Mouse (Mus musculus): Measurements from ENCODE around the gene Pla2g2e. TPM values are rescaled to one million over a fixed set of nuclear protein-coding genes. Genes with fewer than 3 reads are reported as not detected.
A peak's percentile ranks its signal among the peaks of the same experiment; 100 is the strongest.

Gene Pla2g2e
- polyA plus RNA-seq, 1 experiment: 0.82 TPM

- Histone ChIP-seq H3K36me3 (replicated peaks; ENCODE audit: low read length) (peaks cover 83% of the 10 kb centered on the region), H3K4me1 (peaks cover 3% of the 10 kb centered on the region; the same call in 1 of the 2 replicates), H3K4me3 (replicated peaks) (no peak overlapping the region), H3K9me3 (no peaks in the 10 kb centered on the region), H3K27me3 (replicated peaks) (no peaks in the 10 kb centered on the region)
- TF ChIP-seq FLI1 (IDR thresholded peaks at IDR 0.05; ENCODE audit: low read length): no peak
- TF ChIP-seq GATA1 (IDR thresholded peaks at IDR 0.05; ENCODE audit: borderline replicate concordance, low read length): no peak
These were observed 28.0 kb downstream of the Pla2g2e start for GRCm38 (mm10) chr4:138905624-138906337.

- no peak for TF ChIP-seq GATA1 (IDR thresholded peaks at IDR 0.05; ENCODE audit: borderline replicate concordance, low read length)
- no peak for TF ChIP-seq FLI1 (IDR thresholded peaks at IDR 0.05; ENCODE audit: low read length)
- peaks cover 25% of the 10 kb centered on the region for H3K4me1 ChIP-seq
- peak overlapping the region; percentile 97 for H3K4me3 ChIP-seq (replicated peaks)
These were observed 35.5 kb downstream of the Pla2g2e start for GRCm38 (mm10) chr4:138913141-138913787.

GRCm38 (mm10) chr4:138913797-138914196, 36.1 kb downstream of the Pla2g2e start, which contains the start of gene Otud3:
Gene Otud3, minus strand, starts transcription at chr4:138913945.
- Histone ChIP-seq H3K4me3 (replicated peaks) (peak within 1 kb of the TSS; percentile 97), H3K36me3 (replicated peaks; ENCODE audit: low read length) (peaks cover 17% of the 10 kb centered on the region), H3K9me3 (peaks cover 20% of the 10 kb centered on the region), H3K4me1 (peaks cover 25% of the 10 kb centered on the region), H3K27me3 (replicated peaks) (peaks cover 14% of the 10 kb centered on the region)
- TF ChIP-seq FLI1 (IDR thresholded peaks at IDR 0.05; ENCODE audit: low read length) (no peak), GATA1 (IDR thresholded peaks at IDR 0.05; ENCODE audit: borderline replicate concordance, low read length) (no peak)

More at GRCm38 (mm10) chr4:138913141-138913787, 35.5 kb downstream of the Pla2g2e start:
- Histone ChIP-seq H3K36me3 (replicated peaks; ENCODE audit: low read length) (peaks cover 19% of the 10 kb centered on the region), H3K27me3 (replicated peaks) (peaks cover 12% of the 10 kb centered on the region), H3K9me3 (peaks cover 18% of the 10 kb centered on the region)

- H3K36me3 ChIP-seq (replicated peaks; ENCODE audit: low read length): no peaks in the 10 kb centered on the region
- peaks cover 20% of the 10 kb centered on the region for H3K9me3 ChIP-seq
- H3K4me1 ChIP-seq: peaks cover 17% of the 10 kb centered on the region
- H3K4me3 ChIP-seq (replicated peaks): no peak overlapping the region
- H3K27me3 ChIP-seq (replicated peaks): peaks cover 25% of the 10 kb centered on the region
- TF ChIP-seq FLI1 (IDR thresholded peaks at IDR 0.05; ENCODE audit: low read length): no peak
- no peak for TF ChIP-seq GATA1 (IDR thresholded peaks at IDR 0.05; ENCODE audit: borderline replicate concordance, low read length)
These were observed 39.5 kb downstream of the Pla2g2e start for GRCm38 (mm10) chr4:138917282-138917681.

- H3K4me1 ChIP-seq: peaks cover 6% of the 10 kb centered on the region
These were observed 43.8 kb downstream of the Pla2g2e start for GRCm38 (mm10) chr4:138921254-138922130.

GRCm38 (mm10) chr4:138922131-138922459, 44.4 kb downstream of the Pla2g2e start:
- H3K27me3 ChIP-seq (replicated peaks): peaks cover 34% of the 10 kb centered on the region
- no peaks in the 10 kb centered on the region for H3K36me3 ChIP-seq (replicated peaks; ENCODE audit: low read length)
- TF ChIP-seq GATA1 (IDR thresholded peaks at IDR 0.05; ENCODE audit: borderline replicate concordance, low read length) (no peak), FLI1 (IDR thresholded peaks at IDR 0.05; ENCODE audit: low read length) (no peak)
- peaks cover 6% of the 10 kb centered on the region for H3K4me1 ChIP-seq
- peaks cover 11% of the 10 kb centered on the region for H3K9me3 ChIP-seq
- peak overlapping the region; percentile 73 for H3K4me3 ChIP-seq (replicated peaks)

More at GRCm38 (mm10) chr4:138921254-138922130, 43.8 kb downstream of the Pla2g2e start:
- Histone ChIP-seq H3K36me3 (replicated peaks; ENCODE audit: low read length) (no peaks in the 10 kb centered on the region), H3K27me3 (replicated peaks) (peaks cover 30% of the 10 kb centered on the region), H3K9me3 (peaks cover 16% of the 10 kb centered on the region), H3K4me3 (replicated peaks) (peak overlapping the region; percentile 73)
- TF ChIP-seq FLI1 (IDR thresholded peaks at IDR 0.05; ENCODE audit: low read length): no peak
- no peak for TF ChIP-seq GATA1 (IDR thresholded peaks at IDR 0.05; ENCODE audit: borderline replicate concordance, low read length)

- H3K4me3 ChIP-seq (replicated peaks): no peak overlapping the region
- no peaks in the 10 kb centered on the region for H3K36me3 ChIP-seq (replicated peaks; ENCODE audit: low read length)
- TF ChIP-seq GATA1 (IDR thresholded peaks at IDR 0.05; ENCODE audit: borderline replicate concordance, low read length) (no peak), FLI1 (IDR thresholded peaks at IDR 0.05; ENCODE audit: low read length) (no peak)
- H3K27me3 ChIP-seq (replicated peaks): peaks cover 37% of the 10 kb centered on the region
- no peaks in the 10 kb centered on the region for H3K9me3 ChIP-seq
- peaks cover 6% of the 10 kb centered on the region for H3K4me1 ChIP-seq
These were observed 47.8 kb downstream of the Pla2g2e start for GRCm38 (mm10) chr4:138925561-138925960.

Other genes starting within 250 kb of the Pla2g2e start
- not detected in 2 replicates for gene Vwa5b1, start 242.1 kb upstream of the Pla2g2e start, polyA plus RNA-seq (2012; ENCODE audit: insufficient read depth, low replicate concordance)
- gene Pla2g2c, start 153.2 kb upstream of the Pla2g2e start, polyA plus RNA-seq (2012; ENCODE audit: insufficient read depth, low replicate concordance): not detected in 2 replicates
- 0.04 TPM in 1 of 2 replicates, not detected in the other for gene Ubxn10, start 140.8 kb upstream of the Pla2g2e start, polyA plus RNA-seq (2012; ENCODE audit: insufficient read depth, low replicate concordance)
- not detected in 2 replicates for gene Pla2g2f, start 120.3 kb upstream of the Pla2g2e start, polyA plus RNA-seq (2012; ENCODE audit: insufficient read depth, low replicate concordance)
- not detected in 2 replicates for gene Pla2g2d, start 102.2 kb upstream of the Pla2g2e start, polyA plus RNA-seq (2012; ENCODE audit: insufficient read depth, low replicate concordance)
- not detected in 2 replicates for gene Pla2g5, start 14.5 kb upstream of the Pla2g2e start, polyA plus RNA-seq (2012; ENCODE audit: insufficient read depth, low replicate concordance)
- gene Gm13030, start 4.0 kb upstream of the Pla2g2e start, polyA plus RNA-seq (2012; ENCODE audit: insufficient read depth, low replicate concordance): not detected in 2 replicates
- gene Otud3, start 36.0 kb downstream of the Pla2g2e start, polyA plus RNA-seq (2012; ENCODE audit: insufficient read depth, low replicate concordance): 1.4 and 1.7 TPM in 2 replicates
- gene Rnf186, start 89.2 kb downstream of the Pla2g2e start, polyA plus RNA-seq (2012; ENCODE audit: insufficient read depth, low replicate concordance): not detected in 2 replicates
- 0.99 and 3.2 TPM in 2 replicates for gene Tmco4, start 94.9 kb downstream of the Pla2g2e start, polyA plus RNA-seq (2012; ENCODE audit: insufficient read depth, low replicate concordance)
- gene Htr6, start 197.6 kb downstream of the Pla2g2e start, polyA plus RNA-seq (2012; ENCODE audit: insufficient read depth, low replicate concordance): 3.9 TPM in 1 of 2 replicates, not detected in the other
- 0.47 TPM in 1 of 2 replicates, not detected in the other for gene Nbl1, start 215.1 kb downstream of the Pla2g2e start, polyA plus RNA-seq (2012; ENCODE audit: insufficient read depth, low replicate concordance)

Measured in megakaryocyte, embryonic 14.5 days (primary cell).